Mouse (Mus musculus): ENCODE data around the gene Gm10256. TPM values are rescaled to one million over a fixed set of nuclear protein-coding genes. Genes with fewer than 3 reads are reported as not detected.
"Not testable (repeated sequence)": the region's sequence is repeated elsewhere in the genome, so short reads cannot be mapped to it uniquely, and the experiment has no call there.

Gene Gm10256
- not detected in 2 replicates for polyA plus RNA-seq (2012; rRNA removed)

GRCm38 (mm10) chrY:2830380-2830779 lies at the start of gene Gm10256, which contains the start of gene Rbmy:
Gene Gm10256, plus strand, starts transcription at chrY:2830699.
Gene Rbmy, plus strand, starts transcription at chrY:2830680.
- not testable (repeated sequence) for DNase-seq (ENCODE audit: low read depth)

DNA sequence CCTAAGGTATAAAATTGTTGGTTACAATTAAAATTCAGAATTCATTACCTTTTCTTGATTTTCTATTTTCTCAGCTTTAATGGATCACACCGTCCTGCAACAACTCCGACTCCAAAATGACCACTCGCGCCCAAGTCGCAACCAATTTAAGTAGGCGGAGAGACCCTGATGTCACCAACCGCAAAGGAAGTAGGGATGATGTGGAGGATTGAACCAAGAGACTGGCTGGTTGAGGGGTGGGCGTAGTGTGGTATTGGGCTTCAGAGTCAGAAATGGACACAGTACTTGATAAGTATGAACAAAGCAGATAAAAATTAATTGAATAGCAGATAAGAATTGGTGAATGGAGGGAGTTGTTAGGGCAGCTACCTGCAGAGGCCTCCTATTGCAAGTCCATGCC lies 34.4 kb upstream of the Gm10256 start, which contains the start of gene Gm4064:
TSS of gene Gm4064 (minus strand) at position 101 of the 400 bp plus-strand sequence.
- not testable (repeated sequence) for DNase-seq (ENCODE audit: low read depth)

DNA sequence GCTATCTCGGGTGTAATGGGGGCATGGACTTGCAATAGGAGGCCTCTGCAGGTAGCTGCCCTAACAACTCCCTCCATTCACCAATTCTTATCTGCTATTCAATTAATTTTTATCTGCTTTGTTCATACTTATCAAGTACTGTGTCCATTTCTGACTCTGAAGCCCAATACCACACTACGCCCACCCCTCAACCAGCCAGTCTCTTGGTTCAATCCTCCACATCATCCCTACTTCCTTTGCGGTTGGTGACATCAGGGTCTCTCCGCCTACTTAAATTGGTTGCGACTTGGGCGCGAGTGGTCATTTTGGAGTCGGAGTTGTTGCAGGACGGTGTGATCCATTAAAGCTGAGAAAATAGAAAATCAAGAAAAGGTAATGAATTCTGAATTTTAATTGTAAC lies 70.2 kb downstream of the Gm10256 start, which contains the start of gene Gm10352:
TSS of gene Gm10352 (plus strand) at position 301 of the 400 bp plus-strand sequence.
- not testable (repeated sequence) for DNase-seq (ENCODE audit: low read depth)

Other genes starting within 250 kb of the Gm10256 start
- gene H2al2c, start 231.6 kb upstream of the Gm10256 start, polyA plus RNA-seq (2012; rRNA removed), result not detected in 2 replicates
- not detected in 2 replicates for gene Sry, start 167.0 kb upstream of the Gm10256 start, polyA plus RNA-seq (2012; rRNA removed)
- not detected in 2 replicates for gene H2al2b, start 110.0 kb upstream of the Gm10256 start, polyA plus RNA-seq (2012; rRNA removed)
- not detected in 2 replicates for gene Gm4064, start 34.5 kb upstream of the Gm10256 start, polyA plus RNA-seq (2012; rRNA removed)
- gene Rbmy, start within 50 bp of the Gm10256 start, polyA plus RNA-seq (2012; rRNA removed), result not detected in 2 replicates
- gene Gm10352, start 70.3 kb downstream of the Gm10256 start, polyA plus RNA-seq (2012; rRNA removed), result 0.06 TPM in 1 of 2 replicates, not detected in the other
- not detected in 2 replicates for gene Gm29289, start 101.9 kb downstream of the Gm10256 start, polyA plus RNA-seq (2012; rRNA removed)

Data from brain, embryonic 14.5 days (tissue).